Mouse (Mus musculus): Measurements from ENCODE around the gene Samsn1.

Gene Samsn1

DNA sequence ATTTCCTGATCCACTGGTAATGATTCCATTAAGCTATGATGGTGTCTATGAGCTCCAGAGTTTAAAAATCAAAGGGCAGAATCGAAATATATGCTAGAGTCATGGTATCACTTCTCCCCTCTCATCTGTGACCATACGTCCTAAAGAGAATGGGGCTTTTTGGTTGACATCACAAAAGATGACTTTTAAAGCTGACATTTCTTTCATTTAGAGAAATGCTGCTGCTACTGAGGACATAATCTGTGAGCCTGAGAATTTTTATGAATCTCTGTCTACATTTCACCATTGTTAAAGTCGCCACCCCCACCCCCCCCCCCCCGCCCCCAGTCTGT lies 91.9 kb downstream of the Samsn1 start:
- DNase-seq: no peak

GRCm38 (mm10) chr16:75929536-75930221 lies 92.4 kb downstream of the Samsn1 start:
- DNase-seq: no peak

GRCm38 (mm10) chr16:75926511-75926910 lies 95.6 kb downstream of the Samsn1 start:
- DNase-seq: no peak

- no peak for DNase-seq
Observed at GRCm38 (mm10) chr16:75920870-75921269, 101.2 kb downstream of the Samsn1 start.

DNA sequence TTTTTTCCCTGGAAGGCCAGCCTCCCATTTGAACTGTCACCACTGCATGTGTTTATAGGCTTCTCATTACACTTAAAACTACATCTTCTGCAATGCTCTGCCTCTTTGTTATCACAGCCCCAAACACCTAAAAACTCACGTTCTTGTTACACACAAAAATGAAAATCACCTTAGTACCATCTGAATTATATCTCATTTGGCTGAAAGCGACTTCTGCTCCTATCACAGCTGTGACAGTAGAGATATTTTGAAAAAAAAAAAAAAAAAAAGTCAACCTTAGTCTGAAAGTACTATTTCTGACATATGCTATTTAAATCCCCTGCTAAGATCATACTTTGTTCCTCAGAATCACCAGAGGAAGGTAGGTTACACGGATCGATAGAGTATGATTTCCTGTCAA lies 102.8 kb downstream of the Samsn1 start:
- DNase-seq: no peak

GRCm38 (mm10) chr16:75917712-75918111 lies 104.4 kb downstream of the Samsn1 start:
- no peak for DNase-seq

- no peak for DNase-seq
Observed at GRCm38 (mm10) chr16:75912051-75912450, 110.0 kb downstream of the Samsn1 start.

DNA sequence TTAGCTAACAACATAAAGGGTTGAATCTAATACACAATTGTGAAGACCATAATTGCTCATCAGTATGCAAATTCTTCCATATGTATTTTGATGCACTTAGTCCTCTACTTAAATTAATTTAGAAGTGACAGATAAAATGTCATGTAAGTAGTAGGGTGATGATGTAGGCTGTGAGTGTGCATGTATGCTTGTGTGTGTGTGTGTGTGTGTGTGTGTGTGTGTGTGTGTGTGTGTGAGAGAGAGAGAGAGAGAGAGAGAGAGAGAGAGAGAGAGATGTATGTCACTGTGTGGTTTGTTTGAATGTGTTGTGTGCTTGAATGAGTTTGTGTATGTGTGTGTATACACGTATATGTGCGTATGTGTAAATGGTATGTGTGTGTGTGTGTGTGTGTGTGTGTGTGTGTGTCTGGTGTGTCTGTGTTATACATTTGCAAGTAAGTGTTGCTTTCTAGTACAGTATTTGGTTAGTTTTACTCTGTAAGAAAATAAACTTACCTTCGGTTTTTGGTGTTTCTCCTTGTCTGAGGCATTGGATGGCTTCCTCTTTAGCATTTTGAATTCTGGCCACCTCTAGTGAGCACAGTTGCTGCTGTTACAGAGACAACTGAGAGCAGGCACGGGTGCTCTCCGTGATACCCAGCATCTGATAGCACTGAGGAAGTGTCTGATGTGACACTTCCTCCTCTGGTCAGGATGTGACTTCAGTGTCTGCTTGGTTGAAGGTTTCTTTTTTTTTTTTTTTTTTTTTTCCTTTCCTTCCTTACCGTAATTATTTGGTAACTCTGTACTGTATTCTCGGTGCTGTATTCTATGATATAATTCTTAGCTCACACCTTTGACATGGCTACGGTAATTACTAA lies 113.2 kb downstream of the Samsn1 start:
- DNase-seq: peak; percentile 12

DNA sequence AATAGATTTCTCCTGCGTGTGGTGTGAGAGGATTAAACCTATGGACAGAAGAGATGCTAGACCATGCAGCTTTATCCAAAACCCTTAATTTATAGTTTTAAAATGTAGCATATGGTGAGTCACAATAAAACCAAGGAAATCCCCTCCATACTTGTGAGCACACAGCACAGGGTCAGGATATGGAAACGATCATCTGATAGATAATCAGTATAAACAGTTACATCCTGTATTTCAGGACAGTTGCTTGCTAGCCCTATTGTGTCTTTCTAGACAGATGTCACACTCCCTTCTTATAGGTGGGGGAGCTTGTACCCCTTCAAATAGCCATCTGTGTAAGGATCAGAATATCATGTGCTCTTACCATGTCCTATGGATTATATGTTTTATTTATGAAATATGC lies 115.3 kb downstream of the Samsn1 start:
- no peak for DNase-seq

GRCm38 (mm10) chr16:75906260-75906659 lies 115.8 kb downstream of the Samsn1 start:
- DNase-seq: no peak

GRCm38 (mm10) chr16:75905324-75905723 lies 116.8 kb downstream of the Samsn1 start:
- no peak for DNase-seq

DNA sequence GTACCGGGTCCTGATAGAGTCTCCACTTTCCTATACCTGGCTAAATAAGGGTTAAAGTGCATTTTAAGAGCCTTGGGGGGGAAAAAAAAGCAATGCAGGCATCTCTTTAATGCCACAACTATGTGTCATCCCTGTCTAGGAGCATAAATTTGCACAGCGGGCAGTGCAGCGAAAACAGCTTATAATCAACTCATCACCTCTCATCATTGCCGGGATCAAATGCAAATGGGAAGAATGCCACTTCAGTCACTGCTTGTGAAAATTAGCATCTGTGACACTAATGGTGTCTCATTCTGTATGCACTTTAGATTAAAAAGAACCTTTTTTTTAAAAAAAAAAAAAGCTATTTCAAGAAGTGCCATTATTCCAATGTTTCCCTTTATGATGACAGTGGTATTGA lies 118.0 kb downstream of the Samsn1 start:
- DNase-seq: no peak

- no peak for DNase-seq
Observed at GRCm38 (mm10) chr16:75903028-75903427, 119.1 kb downstream of the Samsn1 start.

- no peak for DNase-seq
Observed at GRCm38 (mm10) chr16:75899885-75900620, 122.0 kb downstream of the Samsn1 start.

DNA sequence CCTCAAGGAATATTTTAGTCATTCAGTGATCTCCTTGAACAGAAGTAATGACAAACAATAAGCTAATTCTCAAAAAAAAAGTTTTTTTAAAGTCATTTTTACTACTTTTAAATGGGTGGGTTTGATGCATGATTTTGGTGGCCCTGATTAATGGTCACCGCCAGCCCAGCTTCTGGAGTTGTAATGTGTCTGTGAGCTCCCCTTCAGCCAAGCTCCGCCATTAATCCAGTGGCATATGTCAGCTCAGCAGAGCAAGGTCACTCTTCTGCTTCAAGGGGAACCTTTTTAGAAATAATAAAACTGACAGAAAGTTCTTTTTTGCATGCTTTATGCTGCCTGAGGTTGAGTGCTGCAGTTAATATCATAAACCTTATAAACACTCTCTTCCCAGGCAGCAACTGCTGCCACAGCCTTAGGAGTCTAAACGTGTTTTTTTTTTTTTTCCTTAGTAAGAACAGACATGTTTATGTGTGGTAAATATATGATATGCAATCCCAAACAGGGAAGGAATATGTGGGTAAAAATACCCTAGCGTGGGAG lies 124.2 kb downstream of the Samsn1 start:
- no peak for DNase-seq

DNA sequence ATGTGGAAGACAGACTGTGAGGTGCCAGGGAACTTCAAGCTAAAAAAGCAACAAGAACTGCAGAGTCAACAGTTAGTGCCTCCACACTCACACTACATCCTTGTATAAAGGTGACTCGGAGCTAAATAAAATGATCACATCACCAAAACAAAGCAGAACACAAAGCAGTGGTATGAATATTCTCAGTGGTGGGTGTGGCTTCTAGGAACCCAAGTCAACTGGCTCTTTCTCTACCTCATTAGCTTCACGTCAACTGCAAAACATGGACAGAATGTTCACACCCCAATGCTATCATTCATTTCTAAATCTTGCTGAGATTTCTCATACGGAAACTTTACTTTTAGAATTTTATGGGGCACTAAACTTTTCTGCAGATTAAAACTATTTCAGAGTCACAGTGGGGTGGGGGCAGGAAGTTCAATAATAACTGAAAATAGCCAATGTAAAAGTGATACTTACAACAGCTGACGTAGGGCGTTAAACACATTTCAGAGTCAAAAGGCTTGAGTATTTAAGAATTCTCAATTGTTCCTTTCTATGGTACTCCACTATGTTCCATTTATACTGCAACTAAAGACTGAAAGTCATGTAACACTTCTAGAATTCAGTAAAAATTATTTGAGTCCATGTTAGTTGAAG lies 127.7 kb downstream of the Samsn1 start:
- DNase-seq: no peak

GRCm38 (mm10) chr16:75893470-75893869 lies 128.6 kb downstream of the Samsn1 start:
- no peak for DNase-seq

DNA sequence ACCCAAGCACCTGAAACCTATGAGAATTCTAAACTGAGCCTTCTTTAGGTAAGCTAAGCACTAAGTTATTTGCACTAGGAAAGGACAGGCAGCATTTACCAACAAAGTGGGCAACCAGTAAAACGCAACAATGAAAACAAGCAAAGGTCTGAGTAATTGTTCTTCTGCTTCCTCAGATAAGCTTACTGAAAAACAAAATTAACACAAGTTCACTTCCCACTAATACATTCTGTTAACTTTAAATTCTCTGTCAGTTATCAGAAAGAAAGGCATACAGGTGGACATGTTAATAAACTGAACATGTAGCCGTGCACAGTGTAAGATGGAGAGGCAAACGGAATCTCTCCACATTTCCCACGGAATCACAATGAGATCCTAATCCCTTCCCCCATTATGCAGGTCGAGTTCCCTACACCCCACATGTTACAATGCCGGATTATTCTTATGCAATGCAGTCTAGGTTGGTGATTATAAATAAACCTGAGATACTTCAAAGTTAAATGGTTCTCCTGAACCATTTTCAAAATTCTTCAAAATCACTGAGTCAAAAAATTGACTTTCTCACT lies 132.9 kb downstream of the Samsn1 start:
- DNase-seq: no peak

DNA sequence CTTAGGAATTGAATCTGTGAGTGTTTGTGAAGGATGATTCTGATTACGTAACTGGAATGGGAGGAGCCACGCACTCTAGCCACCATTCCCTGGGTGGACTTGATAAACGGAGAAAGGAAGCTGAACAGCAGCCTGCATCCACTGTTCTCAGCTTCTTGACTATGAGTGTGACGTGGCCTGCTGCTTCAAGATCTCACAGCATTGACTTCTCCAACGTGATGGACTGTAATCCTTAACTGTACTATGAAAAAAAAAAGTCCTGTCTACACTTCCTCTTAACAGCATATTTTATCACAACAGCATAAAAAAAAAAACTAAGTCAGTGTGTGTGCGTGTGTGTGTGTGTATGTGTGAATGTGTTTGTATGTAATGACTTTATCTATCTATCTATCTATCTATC lies 134.9 kb downstream of the Samsn1 start:
- DNase-seq: no peak

- no peak for DNase-seq
Observed at GRCm38 (mm10) chr16:75878885-75879284, 143.2 kb downstream of the Samsn1 start.

DNA sequence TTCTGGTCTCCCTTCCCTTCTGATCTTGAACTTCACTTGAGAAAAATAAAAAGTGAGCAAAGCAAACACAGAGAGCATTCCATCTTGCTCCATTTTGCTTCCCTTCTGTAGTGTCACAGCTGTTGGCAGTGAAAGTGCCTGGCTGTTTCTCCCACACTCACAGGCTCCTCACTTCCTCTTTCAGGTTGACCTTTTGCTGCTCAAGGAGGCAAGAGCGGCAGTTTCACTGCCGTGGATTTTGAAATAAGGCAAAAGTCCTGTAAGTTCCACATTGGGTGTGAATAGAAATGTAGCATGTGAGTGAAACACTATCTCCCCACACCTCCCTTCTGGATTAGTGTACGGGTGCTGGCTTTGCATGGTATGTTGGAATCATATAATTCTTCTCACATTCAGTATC lies 144.9 kb downstream of the Samsn1 start:
- DNase-seq: peak; percentile 38

- no peak for DNase-seq
Observed at GRCm38 (mm10) chr16:75875896-75876295, 146.2 kb downstream of the Samsn1 start.

DNA sequence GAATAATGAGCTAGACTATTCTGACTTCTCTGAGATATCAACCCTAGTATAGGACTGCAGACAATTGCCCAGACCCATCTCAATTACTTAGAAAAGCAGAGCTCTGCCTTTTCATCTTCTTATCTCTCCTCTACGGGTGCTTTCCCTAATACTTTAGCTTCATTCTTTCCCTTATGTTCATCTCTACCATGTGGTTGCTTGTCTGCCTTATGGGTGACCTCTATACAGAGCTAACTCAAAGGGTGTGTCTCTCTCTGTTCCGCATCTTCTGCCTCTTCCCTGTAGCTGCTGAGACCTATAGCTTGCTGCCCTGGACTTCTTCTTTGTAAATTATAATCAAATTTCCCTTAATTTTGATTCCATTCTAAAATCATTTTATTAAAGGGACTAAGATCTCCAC lies 147.6 kb downstream of the Samsn1 start:
- DNase-seq: no peak

Data from lung, postnatal 10 days (tissue).